ENCODE assay signal across 19 mouse cellular contexts in the genomic region with DNA sequence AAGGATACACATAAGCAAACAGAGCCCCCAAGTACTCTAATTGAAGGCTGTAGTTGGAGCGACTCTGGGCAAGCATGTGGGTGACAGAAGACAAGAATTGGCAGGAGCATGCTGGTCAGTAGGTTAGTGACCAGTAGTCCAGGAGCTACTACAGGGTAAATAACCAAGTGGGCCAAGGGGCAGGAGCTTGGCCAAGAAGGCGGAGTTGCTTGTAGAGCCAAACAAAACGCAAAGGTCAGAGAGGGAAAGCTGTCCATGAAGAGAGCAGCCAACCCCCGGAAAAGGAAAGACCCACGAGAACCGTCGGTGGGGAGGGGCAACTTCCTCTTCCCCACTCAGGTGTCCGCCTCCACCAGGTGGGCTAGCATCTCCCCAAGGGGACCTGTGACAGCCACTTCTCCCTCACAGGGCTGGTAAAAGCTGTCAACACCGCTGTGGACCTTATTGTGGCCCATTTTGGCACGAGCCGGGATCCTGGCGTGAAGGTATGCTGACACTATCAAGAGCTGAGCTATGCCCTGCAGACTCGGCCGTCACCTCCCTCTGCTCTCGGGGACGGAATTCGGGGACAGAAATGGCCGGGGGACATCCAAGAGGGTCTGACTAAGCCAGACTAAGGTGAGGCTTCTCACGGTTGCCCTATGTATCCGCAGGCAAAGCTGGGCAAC. TPM values are rescaled to one million over a fixed set of nuclear protein-coding genes. Genes with fewer than 3 reads are reported as not detected.
DNase-seq lines count a peak whose midpoint lies in the region; ATAC-seq and TF ChIP-seq lines count a peak whose summit lies in the region.
"Had no signal": no experiment of that assay in that cellular context is flagged by ENCODE, and none has a peak within 500 bp of the region (broad histone marks: within the 10 kb centered on the region; RNA-seq: fewer than 3 reads in every experiment).

No protein-coding gene starts in this region.

- intact Hi-C loops in gastrocnemius, postnatal 36 days (cut with DNase I) = loop anchor here (5.0 kb wide), 1 partner anchor 376 kb away; the partner anchor contains the start of gene Fam214b

- no peak overlapping the region for H3K9ac ChIP-seq in kidney, embryonic 14.5 days (ENCODE audit: low read depth, low read length)
- H3K9ac ChIP-seq: limb, embryonic 12.5 days; neural tube, embryonic 13.5 days had no signal

- H3K9me3 ChIP-seq in kidney, embryonic 14.5 days (ENCODE audit: control insufficient read depth, low read length) = no peaks in the 10 kb centered on the region
- H3K9me3 ChIP-seq: forebrain, embryonic 10.5 days; hindbrain, embryonic 10.5 days; limb, embryonic 12.5 days; megakaryocyte, embryonic 14.5 days; neural tube, embryonic 13.5 days had no signal

- peaks cover 54% of the 10 kb centered on the region for H3K36me3 ChIP-seq in kidney, embryonic 14.5 days (ENCODE audit: control insufficient read depth, insufficient read depth, low read length)

- no peak overlapping the region for H3K4me3 ChIP-seq in kidney, embryonic 14.5 days (ENCODE audit: low read length)
- H3K4me3 ChIP-seq in lung, adult 2 months (replicated peaks; ENCODE audit: extremely low read depth, low read depth, low read length) = no peak overlapping the region
- H3K4me3 ChIP-seq: forebrain, embryonic 10.5 days; hindbrain, embryonic 10.5 days; limb, embryonic 12.5 days; megakaryocyte, embryonic 14.5 days; neural tube, embryonic 13.5 days had no signal

- peak; percentile 33 for DNase-seq in gastrocnemius, postnatal 25 days
- DNase-seq in gastrocnemius, postnatal 36 days = no peak
- DNase-seq in kidney, adult 18-20 months = peak; percentile 77
- DNase-seq in testis, postnatal 10 days (ENCODE audit: low spot score) = peak; percentile 40
- DNase-seq in testis, postnatal 14 days (ENCODE audit: low spot score) = no peak
- DNase-seq in lung, adult 2 months = no peak
- DNase-seq: cerebellum, postnatal 36 days; lung, adult 18-20 months; midbrain, embryonic 14.5 days; thymus, postnatal 36 days had no signal

- peaks cover 41% of the 10 kb centered on the region for H3K27me3 ChIP-seq in kidney, embryonic 14.5 days (ENCODE audit: control insufficient read depth, insufficient read depth, low read length)

- WGBS in kidney, embryonic 14.5 days = 87% methylated on average over 17 of the region's 20 CpGs
- WGBS in lung, adult 2 months = 79% methylated on average over 20 of the region's 20 CpGs

- TF ChIP-seq CTCF in lung, adult 2 months (IDR thresholded peaks at IDR 0.05; ENCODE audit: insufficient read depth, low read length) = no peak

- TF ChIP-seq POLR2A in lung, adult 2 months (IDR thresholded peaks at IDR 0.05; ENCODE audit: borderline replicate concordance, extremely low read depth, low read depth, low read length) = no peak

- no peak for ATAC-seq in kidney, embryonic 14.5 days (ENCODE audit: low FRiP score, low TSS enrichment)

- H3K4me1 ChIP-seq in kidney, embryonic 14.5 days (ENCODE audit: control insufficient read depth, insufficient read depth, low read length) = peaks cover 28% of the 10 kb centered on the region; the same call in 1 of the 2 replicates
- H3K4me1 ChIP-seq in lung, adult 2 months (ENCODE audit: control insufficient read depth, insufficient read depth, low read length) = peaks cover 13% of the 10 kb centered on the region

- H3K27ac ChIP-seq in kidney, embryonic 14.5 days (ENCODE audit: low read depth, low read length) = no peak overlapping the region
- H3K27ac ChIP-seq: forebrain, embryonic 10.5 days; hindbrain, embryonic 10.5 days; limb, embryonic 12.5 days; neural tube, embryonic 13.5 days had no signal

- no peak overlapping the region for H3K4me2 ChIP-seq in kidney, embryonic 14.5 days (replicated peaks; ENCODE audit: low read depth, low read length)
- H3K4me2 ChIP-seq: limb, embryonic 12.5 days; neural tube, embryonic 13.5 days had no signal

RNA-seq across cellular contexts. Expression of gene Fam166b, which starts 5.5 kb away (rescaled TPM):
- total RNA-seq in gastrocnemius, postnatal 25 days (2021) = not detected
- not detected for total RNA-seq in gastrocnemius, postnatal 36 days (2021)
- 0.24 and 0.38 TPM in 2 replicates for polyA plus RNA-seq in kidney, embryonic 14.5 days (2014; fragmentation: Nextera tagmentation; extraction: Ambion mirVana)
- 14.4 and 15.8 TPM in 2 replicates for polyA plus RNA-seq in lung, adult 2 months (2012; rRNA removed)
- total RNA-seq: adrenal gland, adult 18-20 months had no signal
- polyA plus RNA-seq: heart, embryonic 14.5 days; limb, embryonic 12.5 days had no signal

RNA-seq across cellular contexts. Expression of gene Tesk1, which starts 18.3 kb away (rescaled TPM):
- 10 to 100 TPM; 41.7 to 47.2 TPM for total RNA-seq in gastrocnemius, postnatal 25 days (2021)
- total RNA-seq in gastrocnemius, postnatal 36 days (2021) = 10 to 100 TPM; 49.1 to 50.0 TPM
- 11.4 and 14.9 TPM in 2 replicates for polyA plus RNA-seq in kidney, embryonic 14.5 days (2014; fragmentation: Nextera tagmentation; extraction: Ambion mirVana)
- 83.6 and 83.9 TPM in 2 replicates for polyA plus RNA-seq in lung, adult 2 months (2012; rRNA removed)

RNA-seq across cellular contexts. Expression of gene Cd72, which starts 31.0 kb away (rescaled TPM):
- not detected for total RNA-seq in gastrocnemius, postnatal 25 days (2021)
- not detected for total RNA-seq in gastrocnemius, postnatal 36 days (2021)
- polyA plus RNA-seq in kidney, embryonic 14.5 days (2014; fragmentation: Nextera tagmentation; extraction: Ambion mirVana) = 5.1 and 5.2 TPM in 2 replicates
- 3.4 and 6.2 TPM in 2 replicates for polyA plus RNA-seq in lung, adult 2 months (2012; rRNA removed)
- total RNA-seq: layer of hippocampus, postnatal 14 days had no signal

RNA-seq across cellular contexts. Expression of gene Rusc2, which starts 41.6 kb away (rescaled TPM):
- 10 to 100 TPM; 22.1 to 24.2 TPM for total RNA-seq in gastrocnemius, postnatal 25 days (2021)
- total RNA-seq in gastrocnemius, postnatal 36 days (2021) = 10 to 100 TPM; 20.8 to 23.3 TPM
- 8.9 and 11.2 TPM in 2 replicates for polyA plus RNA-seq in kidney, embryonic 14.5 days (2014; fragmentation: Nextera tagmentation; extraction: Ambion mirVana)
- 91.1 and 92.8 TPM in 2 replicates for polyA plus RNA-seq in lung, adult 2 months (2012; rRNA removed)

Comparison
In these comparisons a context has a peak if more than half of its experiments do, and no peak if none do; other contexts are left out.
1. DNase-seq: peak in gastrocnemius, postnatal 25 days (single experiment), kidney, adult 18-20 months (single experiment) and testis, postnatal 10 days (single experiment); none in gastrocnemius, postnatal 36 days (0 of 2), testis, postnatal 14 days (single experiment) and lung, adult 2 months (single experiment).